Mouse (Mus musculus) forebrain, embryonic 11.5 days (tissue): ENCODE measurements at regions not wholly inside any gene's neighbourhood (a gene's known extent, or its start where the extent isn't known, plus 50 kb on each side); places are given as distances from the start of the nearest gene placed in this dataset.

Source experiments
- ATAC-seq: fragments of 200-750 bp; cut with Nextera tagmentation; replicated peaks from 2 replicates; pipeline ENCODE4 v1.8.0; 2017; ENCODE audit warnings: moderate TSS enrichment; ENCODE audit not compliant: low FRiP score
- DNase-seq: peaks from one replicate; pipeline ENCODE4 v3.0.0-alpha.2; 2017; ENCODE audit warnings: low spot score
- H3K27ac ChIP-seq: fragments of 300-500 bp; sonication (generic); 2 replicates; pipeline ENCODE4 v1.5.1; 2014; ENCODE audit warnings: low read depth, low read length
- H3K27me3 ChIP-seq: fragments of 300-500 bp; sonication (generic); 2 replicates; pipeline ENCODE4 v1.6.1; 2014; ENCODE audit warnings: mild to moderate bottlenecking, low read length, mixed read lengths; ENCODE audit not compliant: control insufficient read depth, insufficient read depth
- H3K36me3 ChIP-seq: fragments of 300-500 bp; sonication (generic); 2 replicates; pipeline ENCODE4 v1.6.1; 2014; ENCODE audit warnings: mild to moderate bottlenecking, low read length, moderate library complexity, mixed read lengths; ENCODE audit not compliant: control insufficient read depth, insufficient read depth
- H3K4me1 ChIP-seq: fragments of 300-500 bp; sonication (generic); replicated peaks from 2 replicates; pipeline ENCODE4 v1.6.1; 2014; ENCODE audit warnings: low read length, mixed read lengths; ENCODE audit not compliant: control insufficient read depth, insufficient read depth
- H3K4me2 ChIP-seq: fragments of 300-500 bp; sonication (generic); 2 replicates; pipeline ENCODE4 v1.6.1; 2014; ENCODE audit warnings: low read depth, mild to moderate bottlenecking, low read length, moderate library complexity, mixed read lengths; ENCODE audit not compliant: severe bottlenecking
- H3K4me3 ChIP-seq: fragments of 300-500 bp; sonication (generic); 2 replicates; pipeline ENCODE4 v1.5.1; 2014; ENCODE audit warnings: low read depth, low read length
- H3K9ac ChIP-seq: fragments of 300-500 bp; sonication (generic); 2 replicates; pipeline ENCODE4 v1.6.1; 2014; ENCODE audit warnings: low read length
- H3K9me3 ChIP-seq: fragments of 300-500 bp; sonication (generic); 2 replicates; pipeline ENCODE4 v1.6.1; 2016; ENCODE audit warnings: low read length, mixed read lengths; ENCODE audit not compliant: control insufficient read depth
- WGBS: fragments of 180-500 bp; shearing (Covaris S2); extraction: QIAGEN DNeasy Blood & Tissue Kit; methylation state at CpG from one replicate; pipeline ENCODE4 v1.1.7; 2014; 5-methylcytosine and 5-hydroxymethylcytosine counted together

DNA sequence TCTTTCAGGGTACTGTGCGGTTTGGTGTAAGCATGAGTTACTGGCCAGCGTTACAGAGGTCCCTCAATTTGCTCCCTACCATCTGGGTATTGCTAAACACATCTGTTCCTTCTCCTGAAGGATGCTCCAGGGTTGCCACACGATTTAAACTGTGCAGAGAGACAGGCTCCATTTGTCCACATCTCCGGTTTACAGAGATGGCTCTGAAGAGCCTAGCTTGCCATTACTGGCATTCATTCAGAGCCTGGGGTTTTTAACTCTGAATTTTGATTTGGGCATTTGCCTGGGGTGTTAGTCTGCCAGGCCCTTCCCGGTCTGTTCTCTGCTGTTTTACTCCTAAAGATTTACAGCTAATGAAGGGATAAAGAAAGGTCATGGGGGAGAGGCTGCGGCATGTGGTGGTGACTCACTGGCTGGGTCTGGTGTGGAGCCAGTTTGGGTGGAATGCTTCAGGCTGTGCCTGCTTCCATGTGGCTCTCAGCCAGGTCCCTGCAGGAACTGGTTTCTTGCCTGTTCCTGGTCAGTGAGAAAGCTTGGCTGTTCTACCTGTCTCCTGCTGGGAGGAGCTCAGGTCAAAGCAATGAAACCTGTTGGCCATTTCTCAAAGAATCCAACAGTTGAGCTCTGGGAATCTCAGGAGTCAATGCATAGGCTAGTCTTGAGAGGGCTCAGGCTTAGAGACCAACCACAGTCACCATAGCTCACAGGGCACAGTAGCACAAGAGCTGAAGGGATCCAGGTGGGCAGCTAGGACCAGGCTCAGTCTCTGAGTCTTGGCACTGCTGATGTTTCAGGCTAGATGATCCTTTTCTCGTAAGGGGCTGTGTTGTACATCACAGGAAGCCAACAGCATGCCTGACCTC, 112.5 kb upstream of the Pgrmc2 start:
- 71% methylated on average over 7 of the region's 7 CpGs for WGBS
- H3K9ac ChIP-seq: no peak overlapping the region
- no peak overlapping the region for H3K4me2 ChIP-seq
- no peaks in the 10 kb centered on the region for H3K9me3 ChIP-seq
- H3K4me3 ChIP-seq: no peak overlapping the region
- no peaks in the 10 kb centered on the region for H3K36me3 ChIP-seq
- no peak for ATAC-seq
- DNase-seq: no peak
- 0 out of 2 replicates have a peak, but pooled peaks cover 3% of the 10 kb centered on the region for H3K4me1 ChIP-seq
- no peak overlapping the region for H3K27ac ChIP-seq
- no peaks in the 10 kb centered on the region for H3K27me3 ChIP-seq

DNA sequence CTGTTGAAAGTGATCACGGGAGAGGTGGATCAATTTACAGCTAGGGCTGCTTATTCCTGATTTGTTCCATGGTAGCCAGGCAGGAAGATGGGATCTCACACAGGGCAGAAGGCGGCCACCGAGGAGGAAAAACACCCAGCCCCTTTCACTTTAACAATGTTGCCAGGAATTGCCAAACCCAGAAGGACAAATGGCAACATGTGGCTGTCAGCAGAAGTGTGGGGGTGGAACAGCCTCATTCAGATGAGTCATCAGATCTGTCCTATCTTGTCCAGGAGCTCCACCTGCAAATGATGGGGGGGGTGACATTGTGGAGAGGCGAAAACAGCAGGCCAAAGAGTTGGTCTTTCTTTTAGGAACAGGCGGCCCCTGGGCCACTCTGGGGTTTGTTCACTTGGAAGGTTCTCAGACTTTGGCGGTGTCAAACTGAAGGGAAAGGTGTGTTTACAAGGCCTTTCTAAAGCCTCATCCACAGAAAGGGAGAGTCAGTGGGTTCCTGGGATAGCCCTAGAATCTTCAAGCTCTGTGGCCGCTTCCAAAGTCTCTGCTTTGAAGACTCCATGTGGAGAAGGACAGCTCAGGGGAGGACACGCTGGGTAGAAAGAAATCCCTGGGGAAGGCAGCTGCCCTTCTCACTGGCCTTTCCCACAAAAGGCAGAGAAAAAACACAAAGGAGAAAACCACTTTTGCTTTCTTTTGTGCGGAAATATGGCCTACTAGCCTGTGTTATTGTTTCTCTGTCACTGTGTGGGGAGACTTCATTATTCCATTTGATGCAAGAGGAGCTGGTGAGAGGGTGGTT, 111.7 kb upstream of the Pgrmc2 start:
- Histone ChIP-seq H3K9me3 (no peaks in the 10 kb centered on the region), H3K4me3 (no peak overlapping the region), H3K4me1 (0 out of 2 replicates have a peak, but pooled peaks cover 3% of the 10 kb centered on the region), H3K4me2 (no peak overlapping the region), H3K36me3 (no peaks in the 10 kb centered on the region), H3K27ac (no peak overlapping the region), H3K9ac (no peak overlapping the region), H3K27me3 (no peaks in the 10 kb centered on the region)
- ATAC-seq (no peak), DNase-seq (no peak)
- 74% methylated on average over 9 of the region's 9 CpGs for WGBS

DNA sequence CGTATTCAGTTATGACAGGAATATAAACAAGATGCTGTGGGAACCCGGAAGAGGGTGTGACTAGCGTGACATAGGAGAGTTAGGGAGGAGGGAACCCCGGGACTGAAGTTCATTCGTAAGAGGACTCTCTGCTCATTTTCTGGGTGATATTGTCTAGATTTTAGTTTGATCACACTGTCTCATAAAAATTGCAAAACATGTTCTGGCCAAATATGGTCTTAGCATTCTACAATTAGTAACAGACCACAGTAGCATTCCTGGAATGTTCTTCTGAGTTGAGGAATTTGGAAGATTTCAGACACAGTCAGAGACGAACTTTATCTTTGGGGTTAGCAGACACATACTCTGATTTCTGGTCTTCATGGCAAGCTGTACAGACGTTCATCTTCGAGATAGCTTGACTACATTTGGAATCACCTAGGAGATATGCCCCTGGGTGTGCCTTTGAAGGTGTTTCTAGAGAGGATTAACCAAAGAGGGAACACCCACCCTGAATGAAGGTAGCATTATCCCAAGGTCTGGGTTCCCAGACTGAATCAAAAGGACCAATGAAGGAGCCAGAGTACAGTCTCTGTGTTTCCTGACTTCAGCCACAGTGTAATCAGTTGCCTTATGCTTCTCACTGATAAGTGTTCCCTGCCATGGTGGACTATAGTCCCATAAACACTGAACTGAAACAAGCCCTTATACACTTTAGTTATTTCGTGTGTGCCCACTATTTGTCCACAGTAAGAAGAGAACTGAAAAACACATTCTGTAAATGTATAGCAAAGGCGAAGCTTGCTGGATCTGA, 102.7 kb upstream of the Pgrmc2 start:
- no peaks in the 10 kb centered on the region for H3K9me3 ChIP-seq
- no peak overlapping the region for H3K27ac ChIP-seq
- DNase-seq (no peak), ATAC-seq (no peak)
- no peaks in the 10 kb centered on the region for H3K4me1 ChIP-seq
- H3K4me2 ChIP-seq: no peak overlapping the region
- no peak overlapping the region for H3K9ac ChIP-seq
- no peaks in the 10 kb centered on the region for H3K27me3 ChIP-seq
- H3K4me3 ChIP-seq: no peak overlapping the region
- no peaks in the 10 kb centered on the region for H3K36me3 ChIP-seq
- 86% methylated on average over 10 of the region's 10 CpGs for WGBS

DNA sequence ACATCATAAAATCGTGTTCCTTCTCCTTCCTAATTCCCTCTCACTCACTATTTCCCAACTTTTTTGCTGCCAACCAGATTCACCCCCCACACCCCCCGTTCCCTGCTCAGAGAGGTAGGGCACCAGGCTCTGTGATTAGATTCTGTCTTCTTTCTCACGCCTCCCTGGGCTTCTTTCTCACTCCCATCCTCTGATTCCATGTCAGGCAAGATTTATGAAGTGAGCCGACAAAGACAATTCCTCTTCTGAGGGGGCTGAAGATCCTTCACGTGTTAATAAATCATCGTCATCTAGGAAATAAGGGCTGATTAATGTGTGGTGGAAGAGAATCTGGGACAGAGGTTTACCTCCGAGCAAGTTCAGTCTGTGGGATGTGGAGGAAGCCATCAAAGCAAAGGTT, 101.5 kb upstream of the Pgrmc2 start:
- Histone ChIP-seq H3K27me3 (no peaks in the 10 kb centered on the region), H3K36me3 (no peaks in the 10 kb centered on the region), H3K4me2 (no peak overlapping the region), H3K9me3 (no peaks in the 10 kb centered on the region), H3K27ac (no peak overlapping the region), H3K9ac (no peak overlapping the region), H3K4me3 (no peak overlapping the region), H3K4me1 (no peaks in the 10 kb centered on the region)
- ATAC-seq (no peak), DNase-seq (no peak)
- WGBS: 92% methylated on average over 7 of the region's 7 CpGs

DNA sequence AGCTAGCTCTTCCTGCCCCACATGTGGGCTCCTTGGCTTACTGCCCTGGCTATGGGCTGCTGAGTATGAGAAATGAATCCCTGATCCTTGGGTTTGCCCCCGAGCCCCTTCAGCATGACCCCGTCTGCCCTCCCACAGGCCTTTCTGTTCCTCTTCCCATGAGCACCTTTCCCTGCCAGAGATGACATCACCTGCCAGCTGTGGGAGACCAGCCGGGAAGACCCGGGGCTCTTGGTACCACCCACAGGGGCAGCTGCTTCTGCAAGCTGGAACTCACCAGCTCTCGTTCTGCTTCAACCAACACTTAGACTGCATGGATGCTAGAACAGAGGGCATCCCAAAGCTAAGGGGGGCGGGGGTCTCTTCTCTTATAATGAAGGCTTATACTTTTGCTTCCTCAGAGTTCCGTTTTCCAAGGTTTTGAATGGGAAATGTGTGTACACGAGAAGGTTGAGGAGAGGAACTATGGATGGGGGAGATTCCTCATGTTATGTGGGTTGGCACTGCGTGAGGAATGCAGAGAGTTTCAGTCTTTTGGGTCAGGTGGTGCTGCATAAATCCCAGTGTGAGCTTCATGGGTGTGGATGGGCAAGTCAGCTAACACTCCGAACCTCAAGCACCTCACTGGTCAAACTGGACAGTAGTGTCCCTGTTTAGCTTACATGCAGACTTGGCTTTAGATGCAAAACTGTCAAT, 100.2 kb upstream of the Pgrmc2 start:
- H3K9me3 ChIP-seq: no peaks in the 10 kb centered on the region
- no peak overlapping the region for H3K9ac ChIP-seq
- no peak overlapping the region for H3K4me3 ChIP-seq
- no peak overlapping the region for H3K27ac ChIP-seq
- no peaks in the 10 kb centered on the region for H3K27me3 ChIP-seq
- H3K36me3 ChIP-seq: no peaks in the 10 kb centered on the region
- peak; percentile 51 for DNase-seq
- H3K4me1 ChIP-seq: no peaks in the 10 kb centered on the region
- H3K4me2 ChIP-seq: no peak overlapping the region
- 75% methylated on average over 10 of the region's 10 CpGs for WGBS
- peak; percentile 15; the same call in 1 of the 2 replicates for ATAC-seq

DNA sequence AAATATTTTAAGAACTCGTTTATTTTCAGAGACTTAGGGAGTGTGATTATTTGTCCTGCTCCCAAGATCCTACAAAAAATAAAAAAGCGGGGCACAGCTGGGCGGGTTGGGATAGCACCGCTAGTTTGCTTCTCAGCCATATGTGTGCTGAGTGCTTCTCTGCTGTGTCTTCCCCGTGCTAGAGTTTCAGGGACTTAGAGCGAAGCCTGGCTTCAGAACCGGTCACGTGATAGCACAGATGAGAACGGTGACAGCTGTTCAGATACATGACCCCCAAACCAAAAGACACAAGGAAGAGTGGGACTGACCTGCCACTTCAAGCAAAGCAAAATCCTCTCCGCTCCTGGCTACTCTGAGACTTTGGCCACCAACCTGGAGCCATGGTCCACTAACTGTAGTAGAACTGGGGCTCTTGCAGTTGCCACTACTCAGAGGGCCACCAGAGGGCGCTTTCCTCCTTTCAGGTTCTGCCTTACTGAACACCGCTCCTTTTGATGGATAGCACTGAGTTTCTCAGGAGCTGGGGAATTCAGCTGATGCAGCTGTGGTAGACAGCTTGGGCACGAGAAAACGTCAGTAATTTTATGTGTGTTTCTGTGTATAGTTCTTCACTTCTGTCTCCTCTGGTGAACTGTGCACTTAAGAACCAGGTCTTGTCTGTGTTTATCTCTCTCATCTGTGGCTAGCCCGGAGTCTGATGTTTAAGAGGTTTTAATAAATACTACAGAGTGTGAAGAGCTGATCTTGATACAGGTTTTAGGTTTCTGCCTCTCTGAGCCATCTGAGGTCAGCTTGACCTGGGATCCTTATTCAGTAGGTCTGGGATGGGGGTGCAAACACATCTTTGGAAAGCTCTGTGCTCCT, 99.4 kb upstream of the Pgrmc2 start:
- DNase-seq (peak; percentile 88), ATAC-seq (peak; percentile 90)
- no peak overlapping the region for H3K4me2 ChIP-seq
- no peak overlapping the region for H3K9ac ChIP-seq
- no peaks in the 10 kb centered on the region for H3K9me3 ChIP-seq
- H3K27me3 ChIP-seq: no peaks in the 10 kb centered on the region
- 57% methylated on average over 15 of the region's 15 CpGs for WGBS
- H3K4me1 ChIP-seq: no peaks in the 10 kb centered on the region
- H3K4me3 ChIP-seq: no peak overlapping the region
- H3K27ac ChIP-seq: no peak overlapping the region
- no peaks in the 10 kb centered on the region for H3K36me3 ChIP-seq

DNA sequence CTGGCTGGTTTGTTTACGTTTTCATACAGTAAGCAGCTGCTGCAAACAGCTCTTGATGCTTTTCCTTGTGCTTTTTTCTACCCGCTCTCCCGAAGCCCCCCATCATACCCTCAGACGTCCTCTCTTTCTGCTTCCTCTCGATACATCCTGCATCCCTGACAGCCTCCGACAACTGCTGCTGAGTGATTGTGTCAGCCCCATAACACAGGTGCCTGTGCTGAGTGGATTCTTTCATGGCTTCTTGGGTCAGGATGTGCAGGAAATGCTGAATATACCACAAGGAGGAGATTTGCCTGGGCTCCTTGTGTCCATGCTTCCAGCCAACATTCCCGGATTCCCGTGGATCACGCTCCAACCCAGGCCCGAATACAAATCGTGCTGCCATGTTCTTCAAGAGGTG, 98.6 kb upstream of the Pgrmc2 start:
- no peak overlapping the region for H3K4me3 ChIP-seq
- no peak overlapping the region for H3K27ac ChIP-seq
- H3K27me3 ChIP-seq: no peaks in the 10 kb centered on the region
- ATAC-seq (no peak), DNase-seq (no peak)
- H3K9ac ChIP-seq: no peak overlapping the region
- H3K36me3 ChIP-seq: no peaks in the 10 kb centered on the region
- no peak overlapping the region for H3K4me2 ChIP-seq
- WGBS: 88% methylated on average over 11 of the region's 11 CpGs
- H3K9me3 ChIP-seq: no peaks in the 10 kb centered on the region
- no peaks in the 10 kb centered on the region for H3K4me1 ChIP-seq
